Mouse (Mus musculus) layer of hippocampus, adult 8-10 months (tissue): Measurements from ENCODE around the gene Ripor2. TPM values are rescaled to one million over a fixed set of nuclear protein-coding genes. Genes with fewer than 3 reads are reported as not detected.
"Not testable (repeated sequence)": the region's sequence is repeated elsewhere in the genome, so short reads cannot be mapped to it uniquely, and the experiment has no call there.

Experiments used
- DNase-seq, 2 experiments: peaks; one replicate each; pipeline ENCODE4 v3.0.0; 2022; ENCODE audit warnings: low spot score in 2 of 2
- total RNA-seq, 4 experiments: library from RNA; stranded (reverse); gene quantifications; 2 replicates each; pipeline ENCODE4 v1.2.4; 2022

The Ripor2 gene
- total RNA-seq, 4 experiments from 2014 or later, result 69.2 to 92.1 (median 76.4) TPM

DNA sequence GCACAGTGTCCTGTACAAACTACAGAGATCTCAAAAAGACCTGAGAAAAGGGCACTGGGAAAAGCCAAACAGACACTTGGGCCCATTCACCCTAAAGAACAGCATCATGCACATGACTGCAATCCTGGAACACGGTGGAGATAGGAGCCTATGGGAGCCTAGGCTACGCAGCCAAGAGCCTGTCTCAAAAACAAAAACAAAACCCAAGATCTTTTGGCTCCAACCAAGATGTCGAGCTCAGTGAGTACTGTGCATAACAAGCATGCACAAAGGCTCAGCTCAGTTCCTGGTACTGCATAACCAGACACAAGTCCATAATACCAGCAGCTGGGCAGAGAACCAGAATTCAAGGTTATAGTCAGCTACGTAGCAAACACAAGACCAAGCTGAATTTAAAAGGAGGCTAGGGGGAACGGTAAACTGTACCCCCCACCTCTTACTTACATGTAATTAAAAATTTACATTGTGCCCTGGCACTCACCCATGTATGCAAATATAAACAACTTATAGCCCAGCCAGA is 178.4 kb downstream of the Ripor2 start:
- DNase-seq, result no peak

DNA sequence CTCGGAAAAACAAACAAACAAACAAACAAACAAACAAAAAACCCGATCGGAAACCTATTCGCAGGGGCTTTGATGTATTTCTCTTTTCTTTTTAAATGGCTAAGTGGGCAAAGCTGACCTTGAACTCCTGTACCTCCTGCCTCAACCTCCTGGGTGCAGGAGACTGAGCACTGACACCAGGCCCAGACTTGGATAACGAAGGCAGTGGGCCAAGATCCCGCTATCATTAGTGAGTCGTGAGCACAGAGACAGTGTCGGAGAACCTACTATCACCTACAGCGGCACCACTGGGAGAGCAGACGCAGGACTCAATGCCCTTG is 179.1 kb downstream of the Ripor2 start:
- DNase-seq, result no peak

DNA sequence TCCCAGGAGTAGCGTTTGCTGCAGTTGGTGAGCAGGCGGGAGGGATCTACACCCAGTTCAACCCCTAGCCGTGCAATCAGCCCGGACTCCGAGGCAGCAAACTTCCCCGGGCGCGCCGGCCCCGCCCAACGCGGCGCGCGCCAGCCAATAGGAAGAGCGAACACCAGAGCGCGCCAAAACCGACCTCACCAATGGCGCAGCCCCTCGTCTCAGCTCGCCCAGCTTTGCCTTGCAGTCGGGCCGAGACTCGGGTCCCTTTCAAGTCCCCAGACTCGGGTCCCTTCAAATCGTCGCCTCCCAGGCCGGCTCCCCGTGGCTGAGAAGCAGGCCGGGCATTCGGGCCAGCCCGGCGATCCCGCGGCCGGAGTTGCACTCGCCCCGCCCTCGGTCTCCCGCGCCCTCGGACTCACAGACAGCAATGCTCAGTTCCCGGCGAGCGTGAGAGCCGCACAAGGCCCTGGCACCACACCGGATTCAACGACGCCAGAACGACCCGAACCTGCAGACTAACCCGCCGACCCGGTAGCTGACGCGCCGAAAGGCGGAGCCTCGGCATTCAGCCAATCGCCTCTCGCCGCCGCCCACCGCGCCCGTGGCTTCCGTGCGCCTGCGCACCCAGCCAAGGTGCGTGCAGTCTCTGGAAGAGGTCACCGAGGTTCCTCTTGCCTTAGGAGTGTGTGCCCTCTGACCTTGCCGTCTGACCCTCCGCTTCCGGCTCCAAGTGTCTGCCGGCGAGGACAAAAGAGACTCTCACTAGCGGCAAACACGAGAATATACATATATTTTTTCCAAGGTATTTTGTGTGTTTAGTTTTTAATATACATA is 179.6 kb downstream of the Ripor2 start, which contains the start of gene Gmnn:
TSS of gene Gmnn (minus strand) at position 521 of the 825 bp plus-strand sequence.
- DNase-seq, result peak; percentile 50 to 74

DNA sequence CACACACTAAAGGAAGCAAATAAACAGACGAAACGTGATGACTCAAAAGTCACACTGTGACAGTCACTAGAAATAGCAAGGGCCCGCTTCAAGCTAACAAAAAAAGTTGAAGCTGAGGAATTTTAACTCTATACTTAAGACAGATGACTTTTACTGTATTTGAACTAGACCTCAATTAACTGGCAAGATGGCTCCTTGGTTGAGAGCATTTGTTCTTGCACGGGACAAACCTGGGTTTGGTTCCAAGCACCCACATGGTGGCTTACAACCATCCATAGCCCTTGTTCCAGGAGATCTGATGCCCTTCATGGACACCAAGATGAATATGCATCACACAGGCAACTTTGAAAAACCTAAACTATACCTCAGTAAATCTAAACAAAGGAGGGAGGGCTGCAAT is 180.3 kb downstream of the Ripor2 start:
- no peak for DNase-seq

DNA sequence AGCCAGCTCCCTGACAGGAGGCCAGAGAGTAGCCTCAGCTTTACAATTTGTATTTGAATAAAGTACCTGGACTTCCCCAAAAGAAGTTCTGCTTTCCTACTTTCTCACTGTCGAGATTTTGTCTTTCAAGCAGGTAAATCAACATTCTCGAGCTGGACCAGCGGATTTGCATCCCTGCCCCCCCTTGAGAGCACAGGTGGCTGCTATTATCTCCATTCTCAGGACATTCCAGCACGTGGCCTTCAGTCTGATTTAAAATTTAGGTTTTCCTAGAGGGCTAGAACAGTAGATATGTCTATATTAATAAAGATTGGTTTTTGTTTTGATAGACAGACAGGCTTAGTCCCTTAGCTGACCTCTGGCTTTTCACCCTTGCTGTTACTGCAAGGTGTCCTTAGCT is 185.8 kb downstream of the Ripor2 start:
- not testable (repeated sequence) for DNase-seq

DNA sequence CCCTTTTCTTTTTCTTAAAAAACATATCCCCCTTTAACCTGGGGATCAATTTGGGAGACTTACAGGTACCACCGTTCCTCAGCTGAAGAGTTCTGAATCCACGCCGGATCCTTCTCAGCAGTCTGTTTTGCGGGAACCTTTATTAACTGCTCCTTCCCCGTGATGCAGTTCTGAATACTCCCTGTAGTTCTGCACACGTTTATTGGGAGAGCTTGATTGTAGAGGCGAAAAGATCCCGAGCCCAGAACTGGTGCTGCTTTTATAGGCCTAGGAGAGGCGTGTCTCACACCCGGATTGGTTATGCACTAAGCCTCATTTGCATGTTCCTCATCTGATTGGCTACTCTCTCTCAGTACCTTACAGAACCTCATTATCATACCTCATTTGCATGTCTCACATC is 189.5 kb downstream of the Ripor2 start:
- not testable (repeated sequence) for DNase-seq

DNA sequence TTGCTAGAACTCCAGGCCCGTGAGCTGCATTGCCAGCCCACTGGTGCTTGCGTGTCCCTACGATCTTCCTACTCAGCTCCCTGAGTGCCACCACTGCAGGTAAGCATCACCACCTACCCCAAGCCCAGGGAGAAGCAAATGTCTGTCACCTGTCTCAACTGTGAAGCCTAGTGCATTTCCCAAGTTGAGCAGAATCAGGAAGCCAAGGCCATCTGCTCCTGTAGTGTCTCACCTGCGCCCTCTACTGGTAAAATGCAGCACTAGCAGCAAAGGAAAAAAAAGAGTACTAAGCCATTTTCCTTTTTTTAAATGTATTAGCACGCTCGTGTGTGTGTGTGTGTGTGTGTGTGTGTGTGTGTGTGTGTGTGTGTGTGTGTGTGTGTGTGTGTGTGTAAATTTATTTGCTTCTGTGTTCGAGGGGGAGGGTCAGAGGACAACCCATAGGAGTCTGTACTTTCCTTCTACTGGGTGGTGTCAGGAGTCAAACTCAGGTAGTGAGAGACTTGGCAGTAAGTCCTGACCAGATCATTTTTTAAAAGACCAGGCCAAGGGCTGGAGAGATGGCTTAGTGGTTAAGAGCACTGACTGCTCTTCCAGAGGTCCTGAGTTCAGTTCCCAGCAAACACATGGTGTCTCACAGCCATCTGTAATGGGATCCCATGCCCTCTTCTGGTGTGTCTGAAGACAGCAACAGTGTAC is 194.3 kb downstream of the Ripor2 start:
- peak in 1 of 2 experiments; percentile 45 for DNase-seq

DNA sequence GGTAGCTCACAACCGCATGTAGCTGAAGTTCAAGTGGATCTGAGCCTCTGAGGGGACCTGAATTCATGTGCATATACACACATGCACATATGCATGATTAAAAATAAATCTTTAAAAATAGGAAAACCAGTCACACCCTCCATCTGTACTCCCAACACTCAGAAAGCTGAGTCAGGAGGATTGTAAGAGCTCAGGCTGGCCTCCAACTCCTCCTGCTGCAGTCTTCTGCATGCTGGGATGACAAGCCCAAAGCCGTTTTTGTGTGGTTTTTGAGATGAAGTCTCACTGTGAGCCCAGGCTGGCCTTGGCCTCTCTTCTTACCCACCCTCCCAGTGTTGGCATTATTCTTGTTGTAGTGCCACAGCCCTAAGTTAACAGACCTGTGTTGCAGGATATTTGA is 196.0 kb downstream of the Ripor2 start:
- no peak for DNase-seq

DNA sequence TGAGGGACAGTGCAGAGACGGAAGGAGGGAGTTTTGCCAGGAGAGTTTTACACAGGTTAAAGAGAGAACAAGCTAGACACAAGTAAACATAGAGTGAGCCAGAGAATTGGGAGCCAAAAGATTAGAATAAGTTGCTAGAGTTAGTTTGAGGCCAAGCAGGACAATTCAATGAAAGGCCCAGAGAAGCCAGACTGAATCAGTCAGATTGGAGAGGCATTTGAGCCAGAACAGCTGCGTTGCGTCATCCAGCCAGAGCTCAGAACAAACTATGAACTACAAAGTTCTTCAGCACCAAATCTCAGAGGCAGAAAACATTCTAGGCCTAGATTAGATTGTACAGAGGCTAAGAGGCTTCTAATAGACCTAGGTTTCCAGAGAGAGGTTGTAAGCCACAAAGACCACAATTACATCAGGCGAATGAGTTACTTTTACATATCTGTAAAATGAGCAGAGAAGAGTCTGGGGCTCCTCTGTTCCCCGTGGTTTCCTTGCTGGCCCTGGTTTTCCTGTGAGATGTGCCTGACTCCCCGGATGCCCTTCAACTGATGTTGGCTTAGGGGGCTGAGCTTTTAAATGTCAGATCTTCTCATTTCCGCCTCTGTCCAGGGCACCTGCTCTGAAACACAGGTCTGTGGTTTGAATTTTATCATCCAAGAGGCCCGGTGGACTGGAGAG is 196.9 kb downstream of the Ripor2 start:
- DNase-seq, result no peak

DNA sequence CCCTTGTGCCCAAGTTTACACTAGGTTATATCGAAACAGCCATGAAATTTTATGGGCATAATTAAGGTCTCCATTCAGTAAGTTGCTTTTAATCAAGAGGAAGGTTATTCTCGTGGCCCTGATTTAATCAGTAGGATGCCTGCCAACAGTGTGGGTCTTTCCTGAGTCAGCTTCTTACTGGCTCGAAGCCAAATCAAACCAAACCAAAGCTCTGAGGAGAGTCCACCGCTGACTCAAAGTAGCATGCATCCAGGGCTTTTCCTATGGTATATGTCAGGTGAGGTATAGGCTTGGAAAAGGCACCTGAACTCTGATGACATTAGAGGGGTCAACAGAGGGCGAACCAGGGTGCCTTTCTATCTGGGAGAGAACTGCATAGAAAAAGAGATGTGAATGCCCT is 199.9 kb downstream of the Ripor2 start:
- no peak for DNase-seq

Other genes starting within 250 kb of the Ripor2 start
- not detected for gene Armh2, start 159.0 kb downstream of the Ripor2 start, total RNA-seq
- 1 to 10 TPM; 2.0 to 5.6 (median 3.0) TPM for gene Gmnn, start 179.7 kb downstream of the Ripor2 start, total RNA-seq
- 100 to 1,000 TPM; 137 to 156 (median 148) TPM for gene BC005537, start 219.5 kb downstream of the Ripor2 start, total RNA-seq
- 100 to 1,000 TPM in 2 of 4 experiments, 10 to 100 TPM in 2; 95.6 to 108 (median 98.4) TPM for gene Acot13, start 249.4 kb downstream of the Ripor2 start, total RNA-seq
- gene Tdp2, start 249.5 kb downstream of the Ripor2 start, total RNA-seq, result 10 to 100 TPM; 24.3 to 29.5 (median 25.4) TPM